Mouse (Mus musculus) liver, embryonic 13.5 days (tissue): Measurements from ENCODE around the gene Fyb. TPM values are rescaled to one million over a fixed set of nuclear protein-coding genes. Genes with fewer than 3 reads are reported as not detected.
A peak's percentile ranks its signal among the peaks of the same experiment; 100 is the strongest.

Experiments
- ATAC-seq: fragments of 200-750 bp; cut with Nextera tagmentation; 2 replicates; pipeline ENCODE4 v1.8.0; 2017; ENCODE audit warnings: low read depth, mild to moderate bottlenecking, moderate number of reproducible peaks, moderate library complexity
- DNase-seq: peaks from one replicate; pipeline ENCODE4 v3.0.0; 2022
- H3K27ac ChIP-seq: fragments of 300-500 bp; sonication (generic); 2 replicates; pipeline ENCODE4 v1.5.1; 2015; ENCODE audit warnings: moderate library complexity, mild to moderate bottlenecking, inconsistent platforms
- H3K27me3 ChIP-seq: fragments of 300-500 bp; sonication (generic); 2 replicates; pipeline ENCODE4 v1.6.1; 2015; ENCODE audit warnings: mild to moderate bottlenecking, inconsistent platforms
- H3K36me3 ChIP-seq: fragments of 300-500 bp; sonication (generic); 2 replicates; pipeline ENCODE4 v1.6.1; 2015; ENCODE audit warnings: mild to moderate bottlenecking, inconsistent platforms
- H3K4me1 ChIP-seq: fragments of 300-500 bp; sonication (generic); replicated peaks from 2 replicates; pipeline ENCODE4 v1.6.1; 2015; ENCODE audit warnings: inconsistent platforms
- H3K4me2 ChIP-seq: fragments of 300-500 bp; sonication (generic); 2 replicates; pipeline ENCODE4 v1.6.1; 2015; ENCODE audit warnings: inconsistent platforms, mild to moderate bottlenecking, moderate library complexity
- H3K4me3 ChIP-seq: fragments of 300-500 bp; sonication (generic); replicated peaks from 2 replicates; pipeline ENCODE4 v1.5.1; 2015; ENCODE audit warnings: mild to moderate bottlenecking, inconsistent platforms
- H3K9ac ChIP-seq: fragments of 300-500 bp; sonication (generic); 2 replicates; pipeline ENCODE4 v1.6.1; 2015; ENCODE audit warnings: mild to moderate bottlenecking, inconsistent platforms
- H3K9me3 ChIP-seq: fragments of 300-500 bp; sonication (generic); replicated peaks from 2 replicates; pipeline ENCODE4 v1.6.1; 2016; ENCODE audit warnings: inconsistent platforms
- WGBS: fragments of 180-500 bp; shearing (Covaris S2); methylation state at CpG from one replicate; pipeline ENCODE4 v1.1.7; 2015; ENCODE audit not compliant: insufficient replicate concordance; 5-methylcytosine and 5-hydroxymethylcytosine counted together
- polyA plus RNA-seq: library from polyadenylated mRNA; unstranded; fragments of >200 nt; fragmentation: Nextera tagmentation; extraction: Ambion mirVana; gene quantifications from 2 replicates; pipeline ENCODE4 v1.2.1, GENCODE M21; 2015

Gene Fyb
- polyA plus RNA-seq, 1 experiment from 2014 or later, result 27.5 TPM

DNA sequence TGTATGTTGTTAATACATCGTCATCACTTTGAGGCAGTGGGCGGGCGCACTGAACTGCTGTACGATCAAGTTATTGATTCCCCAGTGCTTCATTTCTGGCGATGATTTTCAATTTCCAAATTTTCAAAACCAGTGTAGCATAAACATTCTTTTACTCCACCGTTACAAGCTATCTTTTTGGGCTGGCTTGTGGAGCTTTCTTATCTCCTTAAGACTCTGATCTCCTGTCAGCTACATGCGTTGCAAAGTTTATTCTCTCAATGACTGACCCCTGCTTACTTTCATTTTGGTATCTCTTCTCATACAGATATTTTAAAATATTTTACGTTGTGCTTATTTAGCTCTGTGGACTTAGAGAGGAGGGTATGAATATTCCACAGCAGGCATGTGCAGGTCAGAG lies 11.9 kb downstream of the Fyb start:
- Histone ChIP-seq H3K9me3 (no peaks in the 10 kb centered on the region), H3K36me3 (no peaks in the 10 kb centered on the region), H3K27ac (no peak overlapping the region), H3K4me3 (no peak overlapping the region), H3K4me1 (peaks cover 11% of the 10 kb centered on the region), H3K9ac (no peak overlapping the region), H3K27me3 (no peaks in the 10 kb centered on the region), H3K4me2 (no peak overlapping the region)
- DNase-seq (no peak), ATAC-seq (no peak)
- 49% methylated on average over 8 of the region's 8 CpGs for WGBS

- H3K27ac ChIP-seq, result no peak overlapping the region
- 18% methylated on average over 7 of the region's 7 CpGs for WGBS
- DNase-seq, result peak; percentile 23
Measured at GRCm38 (mm10) chr15:6539639-6540338, 17.1 kb downstream of the Fyb start.

GRCm38 (mm10) chr15:6548911-6549310 lies 26.3 kb downstream of the Fyb start:
- H3K4me1 ChIP-seq, result peaks cover 20% of the 10 kb centered on the region
- ATAC-seq (no peak), DNase-seq (no peak)
- no peak overlapping the region for H3K27ac ChIP-seq
- H3K9ac ChIP-seq, result no peak overlapping the region
- H3K4me2 ChIP-seq, result no peak overlapping the region
- 78% methylated on average over 4 of the region's 4 CpGs for WGBS
- H3K4me3 ChIP-seq, result no peak overlapping the region
- no peaks in the 10 kb centered on the region for H3K9me3 ChIP-seq
- H3K36me3 ChIP-seq, result no peaks in the 10 kb centered on the region
- no peaks in the 10 kb centered on the region for H3K27me3 ChIP-seq

More at GRCm38 (mm10) chr15:6539639-6540338, 17.1 kb downstream of the Fyb start:
- no peak overlapping the region for H3K4me2 ChIP-seq
- H3K9me3 ChIP-seq, result no peaks in the 10 kb centered on the region
- no peak overlapping the region for H3K4me3 ChIP-seq
- H3K36me3 ChIP-seq, result no peaks in the 10 kb centered on the region
- H3K27me3 ChIP-seq, result no peaks in the 10 kb centered on the region
- H3K4me1 ChIP-seq, result peaks cover 20% of the 10 kb centered on the region
- peak; percentile 77 for ATAC-seq
- H3K9ac ChIP-seq, result no peak overlapping the region

DNA sequence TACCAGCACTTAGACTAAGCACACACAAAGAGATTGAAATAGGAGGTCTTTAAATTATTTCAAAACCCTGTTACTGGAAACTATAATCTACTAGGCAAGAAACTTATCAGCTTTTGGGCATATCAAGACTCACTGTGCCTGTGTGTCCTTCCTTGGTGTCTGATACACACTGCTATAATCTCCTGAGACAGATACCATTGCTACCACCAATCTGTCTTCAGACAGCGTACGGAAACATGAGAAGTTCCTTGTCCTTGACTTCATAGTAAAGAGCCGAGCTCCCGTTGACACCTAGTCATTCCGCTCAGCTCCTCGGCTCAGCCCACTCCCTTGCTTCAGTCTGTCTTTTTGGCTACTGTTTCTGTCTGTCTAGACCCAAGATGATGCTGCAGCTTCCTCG lies 29.2 kb downstream of the Fyb start:
- Histone ChIP-seq H3K27me3 (no peaks in the 10 kb centered on the region), H3K4me2 (0 out of 2 replicates have a peak overlapping the region, but pooled peaks have one; percentile 26), H3K27ac (no peak overlapping the region), H3K36me3 (no peaks in the 10 kb centered on the region), H3K9ac (no peak overlapping the region), H3K4me3 (no peak overlapping the region), H3K9me3 (no peaks in the 10 kb centered on the region), H3K4me1 (peaks cover 45% of the 10 kb centered on the region)
- peak; percentile 73 for ATAC-seq
- DNase-seq, result no peak
- 34% methylated on average over 7 of the region's 7 CpGs for WGBS

- Histone ChIP-seq H3K27ac (0 out of 2 replicates have a peak overlapping the region, but pooled peaks have one; percentile 12), H3K4me2 (no peak overlapping the region), H3K9me3 (no peaks in the 10 kb centered on the region), H3K4me1 (peaks cover 53% of the 10 kb centered on the region), H3K9ac (no peak overlapping the region), H3K4me3 (no peak overlapping the region), H3K36me3 (no peaks in the 10 kb centered on the region), H3K27me3 (no peaks in the 10 kb centered on the region)
- peak; percentile 69 for ATAC-seq
- WGBS, result 14% methylated on average over 4 of the region's 4 CpGs
- DNase-seq, result no peak
Measured at GRCm38 (mm10) chr15:6554742-6555141, 32.1 kb downstream of the Fyb start.

- no peaks in the 10 kb centered on the region for H3K27me3 ChIP-seq
- no peak for DNase-seq
- no peak overlapping the region for H3K4me3 ChIP-seq
- ATAC-seq, result no peak
- peak overlapping the region; percentile 41; the same call in 1 of the 2 replicates for H3K27ac ChIP-seq
- H3K9ac ChIP-seq, result no peak overlapping the region
- peaks cover 53% of the 10 kb centered on the region for H3K4me1 ChIP-seq
- no peak overlapping the region for H3K4me2 ChIP-seq
- H3K36me3 ChIP-seq, result no peaks in the 10 kb centered on the region
- H3K9me3 ChIP-seq, result no peaks in the 10 kb centered on the region
- 19% methylated on average over 2 of the region's 2 CpGs for WGBS
Measured at GRCm38 (mm10) chr15:6555536-6555935, 32.9 kb downstream of the Fyb start.

DNA sequence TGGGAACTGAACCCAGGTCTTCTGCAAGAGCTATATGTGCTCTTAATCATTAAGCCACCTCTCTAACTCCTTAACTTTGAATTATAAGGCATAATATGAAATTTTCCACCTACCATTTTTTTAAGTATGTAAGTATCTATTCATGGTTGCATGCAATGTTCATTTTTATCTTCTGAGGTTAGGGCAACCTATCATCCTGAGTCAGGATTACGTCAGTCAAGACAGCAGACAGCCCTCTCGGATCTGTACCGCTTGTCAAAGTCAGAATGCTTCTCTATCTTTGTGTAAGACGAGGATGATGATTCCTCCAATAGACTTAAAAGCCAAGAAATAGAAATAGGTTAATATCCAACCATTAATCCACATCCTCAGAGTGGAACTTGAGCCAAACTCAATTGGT lies 33.6 kb downstream of the Fyb start:
- Histone ChIP-seq H3K4me2 (no peak overlapping the region), H3K9ac (no peak overlapping the region), H3K27me3 (no peaks in the 10 kb centered on the region), H3K4me1 (peaks cover 47% of the 10 kb centered on the region), H3K36me3 (no peaks in the 10 kb centered on the region), H3K27ac (no peak overlapping the region), H3K4me3 (no peak overlapping the region), H3K9me3 (no peaks in the 10 kb centered on the region)
- DNase-seq (no peak), ATAC-seq (no peak)
- WGBS, result 51% methylated on average over 4 of the region's 4 CpGs

GRCm38 (mm10) chr15:6556911-6557310 lies 34.3 kb downstream of the Fyb start:
- H3K27ac ChIP-seq, result no peak overlapping the region
- no peak overlapping the region for H3K9ac ChIP-seq
- H3K4me2 ChIP-seq, result no peak overlapping the region
- DNase-seq (no peak), ATAC-seq (no peak)
- H3K9me3 ChIP-seq, result no peaks in the 10 kb centered on the region
- peaks cover 41% of the 10 kb centered on the region for H3K4me1 ChIP-seq
- no peaks in the 10 kb centered on the region for H3K36me3 ChIP-seq
- H3K27me3 ChIP-seq, result no peaks in the 10 kb centered on the region
- no peak overlapping the region for H3K4me3 ChIP-seq
- WGBS, result 62% methylated on average over 6 of the region's 6 CpGs

DNA sequence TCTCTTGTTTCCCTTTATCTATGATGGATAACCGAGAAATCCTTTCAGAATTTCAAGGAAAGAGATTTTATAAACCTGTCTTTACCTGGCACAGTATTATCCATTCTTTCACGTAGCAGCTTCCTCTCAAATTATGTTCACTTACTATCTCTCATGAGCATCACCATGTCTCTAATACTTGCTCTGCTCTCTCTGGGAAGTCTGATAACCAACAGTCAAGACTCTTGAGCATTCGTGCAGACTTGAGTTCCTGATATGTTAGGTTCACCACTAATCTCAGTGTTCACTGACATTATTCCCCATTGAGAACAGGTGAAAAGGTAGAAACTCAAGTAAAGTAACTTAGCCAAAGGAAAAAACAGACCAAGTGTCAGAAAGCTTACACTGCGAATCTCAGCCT lies 34.9 kb downstream of the Fyb start:
- Histone ChIP-seq H3K4me1 (peaks cover 36% of the 10 kb centered on the region), H3K9ac (no peak overlapping the region)
- 37% methylated on average over 4 of the region's 4 CpGs for WGBS

DNA sequence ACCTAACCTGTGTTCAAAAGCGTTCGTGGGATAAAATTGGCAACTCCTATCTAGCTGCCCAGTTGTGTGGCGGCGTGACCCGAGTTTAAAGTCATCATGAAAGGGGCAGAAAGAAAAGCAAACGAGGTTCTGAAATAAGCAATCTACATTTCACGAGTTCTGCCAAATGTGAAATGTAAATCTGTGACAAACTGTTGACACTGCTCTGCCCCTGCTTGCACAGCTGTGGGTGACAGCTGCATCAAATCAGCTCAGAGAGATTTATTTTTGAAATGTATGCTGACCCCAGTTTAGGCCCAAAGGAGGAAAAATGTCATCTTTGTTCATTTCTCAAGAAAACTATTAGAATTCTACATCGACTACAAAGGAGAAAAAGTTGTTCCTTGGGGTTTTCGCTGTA lies 36.5 kb downstream of the Fyb start:
- WGBS, result 75% methylated on average over 9 of the region's 9 CpGs
- Histone ChIP-seq H3K27me3 (no peaks in the 10 kb centered on the region), H3K4me1 (peaks cover 31% of the 10 kb centered on the region), H3K9me3 (no peaks in the 10 kb centered on the region), H3K36me3 (no peaks in the 10 kb centered on the region), H3K4me2 (no peak overlapping the region), H3K4me3 (no peak overlapping the region), H3K27ac (no peak overlapping the region), H3K9ac (no peak overlapping the region)
- DNase-seq (no peak), ATAC-seq (no peak)

More for the DNA sequence above, 34.9 kb downstream of the Fyb start:
- Histone ChIP-seq H3K27ac (no peak overlapping the region), H3K9me3 (no peaks in the 10 kb centered on the region), H3K4me3 (no peak overlapping the region), H3K4me2 (no peak overlapping the region), H3K27me3 (no peaks in the 10 kb centered on the region), H3K36me3 (no peaks in the 10 kb centered on the region)
- no peak for ATAC-seq
- no peak for DNase-seq

GRCm38 (mm10) chr15:6560696-6561095 lies 38.0 kb downstream of the Fyb start:
- no peaks in the 10 kb centered on the region for H3K27me3 ChIP-seq
- H3K4me3 ChIP-seq, result no peak overlapping the region
- no peaks in the 10 kb centered on the region for H3K36me3 ChIP-seq
- 76% methylated on average over 10 of the region's 10 CpGs for WGBS
- no peak overlapping the region for H3K9ac ChIP-seq
- H3K4me2 ChIP-seq, result no peak overlapping the region
- H3K4me1 ChIP-seq, result peaks cover 24% of the 10 kb centered on the region
- ATAC-seq (no peak), DNase-seq (no peak)
- no peaks in the 10 kb centered on the region for H3K9me3 ChIP-seq
- H3K27ac ChIP-seq, result no peak overlapping the region

- 57% methylated on average over 4 of the region's 4 CpGs for WGBS
- H3K36me3 ChIP-seq, result no peaks in the 10 kb centered on the region
Measured at GRCm38 (mm10) chr15:6562161-6562560, 39.5 kb downstream of the Fyb start.

More at GRCm38 (mm10) chr15:6562161-6562560, 39.5 kb downstream of the Fyb start:
- Histone ChIP-seq H3K27ac (no peak overlapping the region; the same call in 1 of the 2 replicates), H3K9me3 (no peaks in the 10 kb centered on the region), H3K27me3 (no peaks in the 10 kb centered on the region), H3K4me2 (no peak overlapping the region), H3K9ac (no peak overlapping the region), H3K4me3 (no peak overlapping the region), H3K4me1 (peaks cover 14% of the 10 kb centered on the region)
- DNase-seq (no peak), ATAC-seq (no peak)
